Mouse (Mus musculus): ENCODE measurements around the gene Fgfr2.

Fgfr2 gene

DNA sequence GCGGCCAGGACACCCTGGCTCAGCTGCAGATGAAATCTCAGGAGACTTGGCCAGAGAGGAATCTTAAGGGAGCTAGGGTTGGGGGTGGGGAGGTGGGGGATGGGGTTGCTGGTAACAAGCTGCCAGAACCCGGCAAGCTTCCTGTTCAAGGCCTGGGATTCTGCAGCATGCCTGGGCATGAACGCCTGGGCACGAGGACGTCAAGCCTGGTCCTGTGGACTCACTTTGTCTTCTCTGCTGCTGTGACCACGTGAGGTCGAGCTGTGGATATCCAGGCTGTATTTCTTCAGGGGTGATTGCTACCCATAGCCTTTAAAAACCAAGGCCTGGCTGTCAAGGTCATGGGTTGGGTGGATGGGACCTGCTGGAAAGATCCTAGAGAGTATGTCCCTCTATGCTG, 117.4 kb downstream of the Fgfr2 start:
- DNase-seq (ENCODE audit: low spot score), result no peak

DNA sequence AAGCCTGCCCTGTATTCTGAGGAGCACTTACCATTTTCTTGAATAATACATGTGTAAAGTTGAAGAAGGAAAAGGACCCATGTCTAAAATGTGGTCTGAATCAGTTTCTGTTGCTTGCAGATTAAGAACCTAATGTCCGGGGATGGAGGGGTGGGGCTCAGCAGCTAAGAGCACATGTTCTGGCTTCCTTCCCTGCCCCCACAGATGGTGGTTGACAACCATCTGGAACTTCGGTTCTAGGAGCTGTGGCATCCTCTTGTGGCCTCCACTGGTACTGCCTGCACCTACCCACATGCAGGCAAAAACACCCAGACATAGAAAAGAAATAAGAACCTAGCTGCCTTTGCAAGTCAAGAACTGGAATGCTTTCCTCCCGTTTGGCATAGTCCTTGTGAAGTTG, 119.7 kb downstream of the Fgfr2 start:
- peak; percentile 31 for DNase-seq (ENCODE audit: low spot score)

DNA sequence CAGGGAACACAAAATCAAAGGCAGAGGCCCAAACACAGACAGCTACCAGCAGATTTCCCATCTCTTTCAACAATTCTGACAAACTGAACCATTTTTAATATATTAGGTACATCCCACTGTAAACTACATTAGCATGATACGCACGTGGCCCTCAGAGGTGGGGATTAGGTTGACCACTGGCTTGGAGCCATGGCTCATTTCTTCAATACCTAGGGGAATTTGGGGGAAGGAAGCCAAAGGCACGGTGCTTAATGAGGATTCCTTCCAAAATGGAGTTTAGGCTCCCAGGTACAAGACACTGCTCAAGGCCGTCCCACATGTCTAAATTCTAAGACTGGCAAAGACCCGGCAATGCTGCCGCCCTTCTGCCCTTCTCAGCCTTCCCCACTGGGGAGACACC, 120.9 kb downstream of the Fgfr2 start:
- no peak for DNase-seq (ENCODE audit: low spot score)

- no peak for DNase-seq (ENCODE audit: low spot score)
These were observed 121.8 kb downstream of the Fgfr2 start for GRCm38 (mm10) chr7:133001388-133001787.

- DNase-seq (ENCODE audit: low spot score), result no peak
These were observed 124.1 kb downstream of the Fgfr2 start for GRCm38 (mm10) chr7:132999061-132999460.

GRCm38 (mm10) chr7:132998639-132999038, 124.5 kb downstream of the Fgfr2 start:
- DNase-seq (ENCODE audit: low spot score), result no peak

DNA sequence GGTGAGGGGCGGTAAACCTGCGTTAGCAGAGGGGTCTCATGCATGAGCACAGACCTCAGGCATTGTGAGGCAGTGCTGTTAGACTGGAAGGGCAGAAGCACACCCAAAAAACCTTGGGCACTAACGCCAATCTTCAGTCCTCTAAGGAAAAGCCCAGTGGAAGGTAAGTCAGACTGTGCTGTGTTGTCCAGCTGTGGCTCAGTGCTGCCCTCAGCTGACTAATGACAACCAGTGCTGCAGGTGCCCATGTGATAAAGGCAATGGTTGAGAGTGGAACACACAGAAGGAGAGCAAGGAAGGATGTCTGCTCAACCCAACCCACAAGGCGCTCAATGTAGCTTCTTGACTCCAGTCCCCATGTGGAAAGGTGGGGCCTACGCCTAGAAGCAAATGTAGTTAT, 126.8 kb downstream of the Fgfr2 start:
- DNase-seq (ENCODE audit: low spot score), result no peak

DNA sequence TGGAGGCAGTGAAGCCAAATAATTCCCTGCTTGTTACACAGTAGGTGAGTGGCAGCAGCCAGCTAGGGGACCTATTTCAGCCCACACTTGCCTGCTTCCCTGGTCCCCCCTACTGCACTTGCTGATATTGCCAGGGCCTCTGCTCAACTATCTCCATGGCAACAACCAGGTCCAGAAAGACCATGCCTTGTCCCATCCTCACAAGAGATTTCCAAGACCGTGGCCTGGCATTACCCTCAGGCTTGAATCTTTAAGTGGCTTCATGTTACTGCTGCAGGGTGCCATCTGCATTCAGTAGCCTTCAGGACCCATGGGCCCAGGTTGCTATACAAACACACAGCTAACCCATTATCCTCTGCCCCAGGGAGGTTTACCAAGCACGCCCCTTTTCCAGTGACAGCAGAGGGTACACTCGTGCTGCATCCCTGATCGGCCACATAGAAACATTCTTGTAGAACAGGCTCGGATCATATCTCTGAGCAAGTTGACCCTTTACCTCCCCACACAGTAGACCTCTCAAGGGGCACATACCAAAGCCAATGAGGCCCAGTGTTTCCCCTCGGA, 128.4 kb downstream of the Fgfr2 start:
- no peak for DNase-seq (ENCODE audit: low spot score)

DNA sequence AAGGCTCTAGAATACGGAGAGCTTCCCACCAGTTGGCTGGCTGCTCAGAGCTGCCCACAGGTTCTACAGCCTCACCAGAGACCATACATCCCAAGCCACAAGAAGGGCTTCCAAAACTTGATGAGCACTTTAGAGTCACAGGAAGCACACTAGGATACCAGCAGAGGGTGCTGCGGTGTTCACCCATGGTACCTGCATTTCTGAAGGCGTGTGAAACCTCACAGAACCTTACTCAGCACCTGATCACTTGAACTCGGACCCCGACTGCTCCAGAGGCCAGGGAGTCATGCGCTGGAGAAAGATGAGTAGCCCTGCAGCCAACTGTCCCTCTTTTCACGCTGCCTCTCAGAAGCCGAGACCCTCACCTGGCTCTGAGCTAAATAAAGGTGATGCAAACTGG, 129.0 kb downstream of the Fgfr2 start:
- no peak for DNase-seq (ENCODE audit: low spot score)

DNA sequence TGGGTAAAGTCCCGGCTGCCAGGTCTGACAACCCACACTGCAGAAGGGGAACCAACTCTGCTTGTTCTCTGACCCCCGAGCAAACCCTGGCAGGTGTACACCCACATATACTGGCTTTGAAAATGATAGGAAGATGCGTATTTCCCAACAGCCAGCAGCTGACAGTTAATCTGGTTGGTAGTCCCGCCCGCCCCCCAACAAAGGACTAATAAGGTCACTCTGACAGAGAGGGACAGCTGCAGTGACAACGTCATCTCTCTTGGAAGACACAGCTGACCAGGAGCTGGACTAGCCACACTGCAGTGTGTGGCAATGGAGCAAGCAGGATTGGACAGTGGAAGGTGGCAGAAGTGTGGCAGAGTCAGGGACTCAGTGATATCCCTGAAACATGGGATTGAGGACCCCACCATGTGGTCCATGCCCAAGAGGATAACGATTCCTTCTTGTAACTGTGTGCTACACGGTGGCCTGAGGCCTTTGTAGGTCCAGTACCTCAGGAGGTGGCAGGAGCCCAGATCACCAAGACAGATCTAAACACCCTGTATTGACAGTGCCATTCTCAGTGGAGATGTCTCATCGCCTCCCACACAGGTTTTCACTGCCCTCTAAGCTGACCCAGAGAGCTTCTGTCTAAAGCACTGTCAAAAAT, 130.1 kb downstream of the Fgfr2 start:
- DNase-seq (ENCODE audit: low spot score), result no peak

- no peak for DNase-seq (ENCODE audit: low spot score)
These were observed 131.8 kb downstream of the Fgfr2 start for GRCm38 (mm10) chr7:132991240-132991900.

GRCm38 (mm10) chr7:132989839-132990238, 133.3 kb downstream of the Fgfr2 start:
- no peak for DNase-seq (ENCODE audit: low spot score)

- no peak for DNase-seq (ENCODE audit: low spot score)
These were observed 140.5 kb downstream of the Fgfr2 start for GRCm38 (mm10) chr7:132982639-132983038.

DNA sequence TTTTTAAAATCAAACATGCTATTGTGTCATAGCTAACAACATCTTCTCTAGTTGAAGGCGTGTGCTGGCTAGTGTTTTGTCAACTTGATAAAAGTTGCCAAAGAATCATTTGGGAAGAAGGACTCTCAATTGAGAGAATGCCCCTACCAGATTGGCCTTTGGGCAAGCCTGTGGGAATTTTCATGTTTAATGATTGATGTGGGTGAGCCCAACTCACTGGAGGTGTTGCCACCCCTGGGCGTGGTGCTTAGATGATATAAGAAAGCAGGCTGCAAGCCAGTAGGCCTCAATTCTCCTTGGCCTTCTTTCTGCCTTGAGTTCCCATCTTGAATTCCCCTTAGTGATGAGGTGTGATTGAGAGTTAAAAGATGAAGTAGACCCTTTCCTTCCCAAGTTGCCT, 145.2 kb downstream of the Fgfr2 start:
- no peak for DNase-seq (ENCODE audit: low spot score)

DNA sequence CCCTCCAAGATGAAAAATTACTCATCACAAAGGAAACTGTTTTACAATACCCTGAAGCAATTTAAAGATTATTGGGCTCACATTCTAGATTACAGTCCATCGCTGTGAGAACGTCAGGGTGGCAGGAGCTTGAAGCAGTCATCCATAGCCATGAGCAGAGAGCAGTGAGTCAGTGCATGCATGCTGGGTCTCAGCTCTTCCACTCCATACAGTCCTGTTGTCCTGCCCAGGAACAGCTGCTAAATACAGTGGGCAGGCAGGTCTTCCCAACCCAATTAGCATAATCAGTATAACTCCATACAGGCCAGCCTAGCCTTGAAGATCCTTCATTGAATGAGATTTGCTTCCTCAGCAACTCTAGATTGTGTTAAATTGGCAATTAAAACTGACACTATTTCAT, 147.1 kb downstream of the Fgfr2 start:
- no peak for DNase-seq (ENCODE audit: low spot score)

- no peak for DNase-seq (ENCODE audit: low spot score)
These were observed 151.1 kb downstream of the Fgfr2 start for GRCm38 (mm10) chr7:132972079-132972478.

DNA sequence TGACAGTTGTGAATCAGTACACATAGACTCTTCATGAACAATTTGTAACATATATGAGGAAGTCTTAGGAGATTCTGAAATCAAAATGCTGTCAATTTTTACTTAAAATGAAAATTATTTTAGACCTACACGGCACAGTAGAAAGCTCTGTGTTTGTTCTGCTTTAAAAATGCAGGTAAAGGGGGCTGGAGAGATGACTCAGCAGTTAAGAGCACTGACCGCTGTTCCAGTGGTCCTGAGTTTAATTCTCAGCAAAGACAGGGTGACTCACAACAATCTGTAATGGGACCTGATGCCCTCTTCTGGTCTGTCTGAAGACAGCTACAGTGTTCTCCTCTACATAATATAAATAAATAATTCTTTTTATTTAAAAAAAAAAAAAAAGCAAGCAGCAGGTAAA, 157.4 kb downstream of the Fgfr2 start:
- DNase-seq (ENCODE audit: low spot score), result no peak

- DNase-seq (ENCODE audit: low spot score), result no peak
These were observed 158.8 kb downstream of the Fgfr2 start for GRCm38 (mm10) chr7:132964395-132964794.

DNA sequence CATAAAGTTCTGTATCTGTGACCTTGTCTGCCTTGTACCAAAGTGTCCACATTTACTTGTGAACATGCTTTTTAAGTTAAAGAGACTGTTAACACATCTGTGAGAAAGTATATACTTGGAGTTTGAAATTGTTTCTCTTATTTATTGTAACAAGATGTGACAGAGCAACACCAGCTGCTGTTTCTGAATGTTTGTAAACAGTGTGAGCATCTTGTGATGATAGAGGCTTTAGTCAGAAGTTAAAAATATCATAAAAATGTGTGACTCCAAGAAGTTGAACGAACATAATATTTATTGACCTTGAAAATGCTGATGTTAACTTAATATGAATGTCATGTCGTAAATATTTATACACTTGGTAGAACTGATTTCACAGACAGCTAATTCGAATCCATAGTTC, 172.5 kb downstream of the Fgfr2 start:
- DNase-seq (ENCODE audit: low spot score), result no peak

- no peak for DNase-seq (ENCODE audit: low spot score)
These were observed 173.2 kb downstream of the Fgfr2 start for GRCm38 (mm10) chr7:132949968-132950367.

GRCm38 (mm10) chr7:132940569-132940968, 182.6 kb downstream of the Fgfr2 start:
- DNase-seq (ENCODE audit: low spot score), result no peak

GRCm38 (mm10) chr7:132939118-132939517, 184.0 kb downstream of the Fgfr2 start:
- no peak for DNase-seq (ENCODE audit: low spot score)

- no peak for DNase-seq (ENCODE audit: low spot score)
These were observed 188.4 kb downstream of the Fgfr2 start for GRCm38 (mm10) chr7:132934743-132935142.

- DNase-seq (ENCODE audit: low spot score), result no peak
These were observed 189.8 kb downstream of the Fgfr2 start for GRCm38 (mm10) chr7:132933331-132933730.
